Mouse (Mus musculus) adrenal gland, postnatal 14 days (tissue): ENCODE results near the gene Exoc4. TPM values are rescaled to one million over a fixed set of nuclear protein-coding genes. Genes with fewer than 3 reads are reported as not detected.

Experiments
- DNase-seq: peaks from one replicate; pipeline ENCODE4 v3.0.0; 2021; ENCODE audit warnings: mixed read lengths
- total RNA-seq: library from RNA; stranded (reverse); gene quantifications from 2 replicates; pipeline ENCODE4 v1.2.3, GENCODE M21; 2021

The Exoc4 gene
- total RNA-seq, 1 experiment from 2014 or later: 40.2 TPM

- DNase-seq: no peak
Observed at GRCm38 (mm10) chr6:33631133-33631532, 382.2 kb downstream of the Exoc4 start.

GRCm38 (mm10) chr6:33637192-33637591 lies 388.3 kb downstream of the Exoc4 start:
- no peak for DNase-seq

- DNase-seq: peak; percentile 32
Observed at GRCm38 (mm10) chr6:33681778-33682640, 433.1 kb downstream of the Exoc4 start.

GRCm38 (mm10) chr6:33683533-33683932 lies 434.6 kb downstream of the Exoc4 start:
- no peak for DNase-seq

- peak; percentile 35 for DNase-seq
Observed at GRCm38 (mm10) chr6:33685321-33685720, 436.4 kb downstream of the Exoc4 start.

- DNase-seq: no peak
Observed at GRCm38 (mm10) chr6:33690601-33691000, 441.7 kb downstream of the Exoc4 start.

GRCm38 (mm10) chr6:33696976-33697375 lies 448.1 kb downstream of the Exoc4 start:
- no peak for DNase-seq

GRCm38 (mm10) chr6:33708907-33709306 lies 460.0 kb downstream of the Exoc4 start:
- no peak for DNase-seq

GRCm38 (mm10) chr6:33709340-33709739 lies 460.5 kb downstream of the Exoc4 start:
- no peak for DNase-seq

GRCm38 (mm10) chr6:33711742-33712141 lies 462.9 kb downstream of the Exoc4 start:
- DNase-seq: no peak

- DNase-seq: no peak
Observed at GRCm38 (mm10) chr6:33712540-33713118, 463.7 kb downstream of the Exoc4 start.

- DNase-seq: no peak
Observed at GRCm38 (mm10) chr6:33716254-33716965, 467.5 kb downstream of the Exoc4 start.

- no peak for DNase-seq
Observed at GRCm38 (mm10) chr6:33721166-33721565, 472.3 kb downstream of the Exoc4 start.

- no peak for DNase-seq
Observed at GRCm38 (mm10) chr6:33722811-33723210, 473.9 kb downstream of the Exoc4 start.

GRCm38 (mm10) chr6:33724596-33724995 lies 475.7 kb downstream of the Exoc4 start:
- no peak for DNase-seq

GRCm38 (mm10) chr6:33727271-33727670 lies 478.4 kb downstream of the Exoc4 start:
- DNase-seq: no peak

- DNase-seq: no peak
Observed at GRCm38 (mm10) chr6:33732214-33732613, 483.3 kb downstream of the Exoc4 start.

- no peak for DNase-seq
Observed at GRCm38 (mm10) chr6:33733602-33734001, 484.7 kb downstream of the Exoc4 start.

GRCm38 (mm10) chr6:33734032-33734431 lies 485.1 kb downstream of the Exoc4 start:
- DNase-seq: no peak

- no peak for DNase-seq
Observed at GRCm38 (mm10) chr6:33738857-33739291, 490.0 kb downstream of the Exoc4 start.

- no peak for DNase-seq
Observed at GRCm38 (mm10) chr6:33739304-33739703, 490.4 kb downstream of the Exoc4 start.

GRCm38 (mm10) chr6:33755976-33756375 lies 507.1 kb downstream of the Exoc4 start:
- DNase-seq: no peak

GRCm38 (mm10) chr6:33761557-33761956 lies 512.7 kb downstream of the Exoc4 start:
- no peak for DNase-seq
